Mouse (Mus musculus) liver, adult 2 months (tissue): Measurements from ENCODE around the gene Arhgap22.

Source experiments
- CTCF ChIP-seq: fragments of 200-500 bp; IDR thresholded peaks from 2 replicates; pipeline ENCODE4 v1.5.1; 2011; ENCODE audit warnings: low read depth, low read length, control low read depth
- POLR2A ChIP-seq: fragments of 200-500 bp; IDR thresholded peaks from 2 replicates; pipeline ENCODE4 v1.6.1; 2011; ENCODE audit warnings: low read length, control low read depth; ENCODE audit not compliant: insufficient read depth; ENCODE audit errors: extremely low read depth

GRCm38 (mm10) chr14:33322661-33323088 lies 108.8 kb downstream of the Arhgap22 start:
- TF ChIP-seq CTCF = peak; percentile 71
- TF ChIP-seq POLR2A = no peak
